Mouse (Mus musculus) forelimb bud, embryonic 11.5 days (tissue): ENCODE measurements around the gene Bcl3.
"Not testable (repeated sequence)": the region's sequence is repeated elsewhere in the genome, so short reads cannot be mapped to it uniquely, and the experiment has no call there.

Experiments
- DNase-seq: peaks from one replicate; pipeline ENCODE4 v3.0.0-alpha.2; 2012; ENCODE audit warnings: low read depth, low spot score

The Bcl3 gene

DNA sequence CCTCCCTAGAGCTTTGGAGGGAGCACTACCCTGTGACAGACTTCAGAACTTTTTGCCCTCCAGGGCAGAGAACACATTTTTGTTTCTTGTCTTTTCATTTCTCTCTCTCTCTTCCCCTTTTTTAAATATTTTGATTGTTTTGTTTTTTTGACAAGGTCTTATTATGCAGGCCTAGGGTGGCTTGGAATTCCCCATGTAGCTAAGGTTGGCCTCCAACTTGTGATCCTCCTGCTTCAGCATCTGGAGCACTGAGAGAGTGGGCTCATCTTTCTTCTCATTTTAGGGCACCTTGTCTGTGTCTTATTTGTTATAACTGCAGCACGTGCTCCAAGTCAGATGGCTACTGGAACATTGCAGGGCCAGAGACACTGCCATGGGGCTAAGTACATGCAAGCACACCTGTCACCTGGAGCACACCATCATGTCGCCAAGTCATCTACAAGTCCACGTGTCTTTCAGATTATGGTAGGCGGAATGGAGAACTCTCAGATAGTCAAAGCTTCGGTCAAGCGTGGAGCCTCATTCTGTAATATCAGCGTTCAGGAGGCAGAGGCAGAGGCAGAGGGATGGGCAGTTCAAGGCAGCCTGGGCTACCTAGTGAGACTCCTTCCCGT lies 16.1 kb downstream of the Bcl3 start:
- no peak for DNase-seq

DNA sequence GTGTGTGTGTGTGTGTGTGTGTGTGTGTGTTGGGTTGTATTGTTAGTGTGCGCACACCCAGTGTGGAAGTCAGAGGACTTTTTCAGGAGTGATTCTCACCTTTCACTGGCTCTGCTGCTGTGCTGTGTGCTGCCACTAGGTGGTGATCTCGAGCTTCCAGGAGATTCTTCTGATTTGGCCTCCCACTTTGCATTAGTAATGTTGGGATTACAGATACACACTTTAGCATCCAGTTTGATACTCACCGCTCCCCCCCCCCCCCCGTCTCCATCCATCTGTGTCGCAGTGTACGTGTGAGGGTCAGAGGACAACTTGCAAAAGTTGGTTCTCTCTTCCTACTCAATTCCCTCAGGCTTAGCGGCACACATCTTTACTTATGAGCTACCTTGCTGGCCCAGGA lies 19.6 kb downstream of the Bcl3 start:
- peak; percentile 51 for DNase-seq

DNA sequence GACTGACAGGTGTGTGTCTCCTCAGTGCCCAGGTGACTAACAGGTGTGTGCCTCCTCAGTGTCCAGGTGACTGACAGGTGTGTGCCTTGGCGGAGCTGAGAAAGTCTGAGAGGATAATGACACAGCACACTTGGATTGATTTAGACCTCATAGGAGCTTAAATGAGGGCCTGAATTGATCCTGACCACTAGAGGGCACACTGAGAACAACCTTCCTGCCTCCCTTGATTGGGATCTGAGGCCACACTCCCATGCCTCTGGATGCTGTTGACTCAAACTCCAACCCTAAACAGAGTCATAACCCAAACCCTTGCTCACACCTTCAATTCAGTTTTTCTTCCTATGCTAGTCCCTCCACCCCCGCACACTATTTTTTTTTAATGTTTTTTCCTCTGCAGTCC lies 21.8 kb downstream of the Bcl3 start:
- DNase-seq = peak; percentile 68

DNA sequence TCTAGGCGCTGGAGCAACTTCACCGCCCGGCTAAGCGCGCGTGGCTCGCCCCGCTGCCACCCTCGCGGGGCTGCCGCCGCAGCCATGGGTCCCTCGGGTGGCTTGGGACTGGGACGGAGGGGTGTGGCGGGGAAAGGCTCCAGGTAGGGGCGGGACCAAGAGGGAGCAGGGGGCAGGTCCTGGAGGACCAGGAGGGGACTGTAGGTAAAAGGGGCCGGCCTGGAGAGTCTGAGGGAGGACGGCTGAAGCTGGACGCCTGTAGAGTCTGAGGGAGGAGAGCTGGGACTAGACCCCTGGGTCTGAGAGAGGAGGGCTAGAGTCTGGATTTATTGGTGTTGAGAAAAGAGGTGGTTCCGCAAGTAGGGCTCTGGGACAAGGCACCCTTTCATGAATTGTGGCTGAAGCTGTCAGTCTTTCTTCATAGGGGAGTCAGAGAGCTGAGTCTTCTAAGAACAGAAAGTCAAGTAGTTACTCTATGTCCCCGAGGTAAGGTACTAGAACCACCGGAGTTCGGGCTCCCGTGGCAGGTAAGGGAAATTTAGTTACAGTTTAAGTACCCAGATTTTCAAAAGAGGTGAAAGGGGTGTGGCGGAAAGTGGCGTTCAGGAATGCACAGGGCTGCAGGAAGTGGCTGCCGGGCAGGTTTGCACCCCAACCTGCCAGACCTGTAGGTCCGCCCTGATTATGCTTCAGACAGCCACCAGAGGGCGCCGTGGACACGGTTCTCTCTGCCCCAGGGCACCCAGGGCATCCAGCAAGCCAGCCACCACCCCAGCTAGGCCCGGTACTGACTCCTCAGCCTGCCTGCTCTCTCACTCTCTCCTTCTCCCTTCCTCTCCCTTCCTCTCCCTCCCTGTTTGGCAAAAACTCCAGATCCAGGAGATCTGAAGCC lies 25.6 kb downstream of the Bcl3 start, which contains the start of gene Cblc:
Gene Cblc, minus strand, starts transcription at position 113 of the 892 bp plus-strand sequence.
- peak; percentile 75 for DNase-seq

DNA sequence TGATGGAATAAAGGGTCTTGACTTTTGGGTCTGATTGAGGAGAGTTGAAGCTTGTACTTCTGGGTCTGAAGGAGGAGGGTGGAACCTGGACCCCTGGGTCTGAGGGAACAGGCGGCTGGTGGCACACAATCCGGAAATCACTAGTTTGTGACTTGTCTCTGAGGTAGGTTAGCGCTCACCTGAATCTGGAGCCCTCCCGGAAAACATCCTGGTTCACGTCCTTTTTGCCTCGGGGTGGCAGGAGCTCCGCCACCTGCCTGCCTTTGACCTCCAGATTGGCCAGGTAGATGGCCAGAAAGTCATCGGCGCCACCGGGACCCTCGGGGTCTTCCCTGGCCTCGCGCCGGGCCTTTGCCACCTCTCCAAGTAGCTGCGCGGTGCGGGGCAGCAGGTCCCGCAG lies 26.3 kb downstream of the Bcl3 start:
- no peak for DNase-seq

DNA sequence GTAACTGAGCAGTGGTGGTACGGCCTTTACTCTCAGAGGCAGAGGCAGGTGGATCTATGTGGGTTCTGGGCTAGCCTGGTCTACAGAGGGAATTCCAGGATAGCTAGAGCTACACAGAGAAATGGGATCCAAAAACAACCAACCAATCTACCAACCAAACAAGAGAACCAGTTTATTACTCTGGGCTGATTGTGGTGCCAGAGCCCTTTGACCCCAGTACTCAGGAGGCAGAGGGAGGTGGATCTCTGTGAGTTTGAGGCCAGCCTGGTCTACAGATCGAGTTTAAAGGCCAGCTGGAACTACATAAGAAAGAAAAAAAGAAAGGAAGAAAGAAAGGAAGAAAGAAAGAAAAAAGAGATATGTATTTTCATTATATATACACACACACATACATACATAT lies 27.3 kb downstream of the Bcl3 start:
- DNase-seq = no peak

DNA sequence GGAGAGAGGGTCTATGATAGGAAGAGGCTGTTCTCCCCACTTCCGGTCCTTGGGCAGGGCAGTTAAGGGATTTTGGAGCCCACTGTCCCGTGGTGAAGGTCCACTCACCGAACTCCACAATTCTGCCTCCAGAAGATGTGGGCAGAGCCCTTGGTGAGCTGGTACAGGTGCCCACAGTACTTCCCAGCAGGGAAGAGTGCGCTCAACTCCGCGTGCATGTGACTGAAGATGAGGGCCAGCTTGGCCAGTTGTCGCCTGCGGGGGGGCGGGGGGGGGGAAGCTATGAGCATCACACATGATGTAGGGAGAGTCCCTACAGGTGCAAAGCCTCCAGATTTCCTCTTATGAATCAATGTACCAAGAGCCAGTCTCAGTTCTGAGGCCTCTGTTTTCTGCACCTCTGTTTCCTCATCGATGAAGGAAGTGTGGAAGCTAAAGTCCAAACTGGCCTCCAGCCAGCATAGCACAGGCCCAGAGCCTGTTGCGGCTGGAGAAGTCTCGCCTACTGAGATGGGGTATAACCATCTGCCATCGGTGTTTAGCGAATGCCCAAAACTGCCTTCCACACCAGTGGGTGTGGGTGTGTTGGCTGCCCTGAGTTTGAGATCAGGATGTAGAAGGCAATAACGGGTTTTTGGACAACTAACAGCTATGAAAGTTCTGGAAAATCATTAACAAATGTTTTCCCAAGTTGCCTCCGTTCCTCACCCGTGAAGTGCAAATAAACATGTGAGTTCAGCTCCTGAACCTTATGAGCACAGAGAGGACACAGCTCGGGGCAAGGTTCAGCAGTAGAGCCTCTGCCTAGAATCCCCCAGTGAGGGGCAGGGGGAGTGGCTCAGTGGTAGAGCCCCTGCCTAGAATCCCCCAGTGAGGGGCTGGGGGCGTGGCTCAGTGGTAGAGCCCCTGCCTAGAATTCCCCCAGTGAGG lies 29.6 kb downstream of the Bcl3 start:
- DNase-seq = no peak

DNA sequence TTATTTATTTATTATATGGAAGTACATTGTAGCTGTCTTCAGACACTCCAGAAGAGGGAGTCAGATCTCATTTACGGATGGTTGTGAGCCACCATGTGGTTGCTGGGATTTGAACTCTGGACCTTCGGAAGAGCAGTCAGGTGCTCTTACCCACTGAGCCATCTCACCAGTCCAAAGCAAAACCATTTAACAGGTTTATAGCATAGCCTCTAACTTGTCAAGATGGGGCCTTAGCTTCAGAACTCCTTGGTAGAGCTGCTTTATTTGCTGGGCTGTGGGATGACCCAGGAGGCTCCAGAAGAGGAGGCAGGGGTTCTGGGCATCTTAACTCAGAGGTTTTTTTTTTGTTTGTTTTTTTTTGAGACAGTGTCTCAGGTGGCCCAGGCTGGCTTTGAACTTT lies 31.1 kb downstream of the Bcl3 start:
- DNase-seq = not testable (repeated sequence)

DNA sequence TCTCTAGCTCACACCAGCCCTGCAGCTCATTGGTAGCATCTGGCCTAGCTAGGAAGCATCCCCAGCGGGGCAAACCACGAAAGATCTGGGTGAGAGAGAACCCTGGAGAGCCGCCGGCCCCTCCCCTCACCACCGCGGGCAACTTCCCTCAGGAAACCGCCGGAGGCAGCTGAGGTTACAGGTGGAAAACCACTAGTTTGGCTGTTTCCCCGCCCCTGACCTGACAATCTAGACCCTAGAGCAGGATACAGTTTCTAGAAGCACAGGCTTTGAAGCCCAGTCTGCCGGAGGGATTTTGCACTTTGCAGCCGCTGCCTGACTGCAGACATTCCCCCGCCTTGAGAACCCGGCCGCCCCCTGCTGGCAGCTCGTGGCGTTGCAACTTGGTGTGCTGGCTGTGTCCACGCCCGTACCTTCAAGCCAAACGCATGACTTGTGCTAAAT lies 32.6 kb downstream of the Bcl3 start:
- DNase-seq = peak; percentile 79

DNA sequence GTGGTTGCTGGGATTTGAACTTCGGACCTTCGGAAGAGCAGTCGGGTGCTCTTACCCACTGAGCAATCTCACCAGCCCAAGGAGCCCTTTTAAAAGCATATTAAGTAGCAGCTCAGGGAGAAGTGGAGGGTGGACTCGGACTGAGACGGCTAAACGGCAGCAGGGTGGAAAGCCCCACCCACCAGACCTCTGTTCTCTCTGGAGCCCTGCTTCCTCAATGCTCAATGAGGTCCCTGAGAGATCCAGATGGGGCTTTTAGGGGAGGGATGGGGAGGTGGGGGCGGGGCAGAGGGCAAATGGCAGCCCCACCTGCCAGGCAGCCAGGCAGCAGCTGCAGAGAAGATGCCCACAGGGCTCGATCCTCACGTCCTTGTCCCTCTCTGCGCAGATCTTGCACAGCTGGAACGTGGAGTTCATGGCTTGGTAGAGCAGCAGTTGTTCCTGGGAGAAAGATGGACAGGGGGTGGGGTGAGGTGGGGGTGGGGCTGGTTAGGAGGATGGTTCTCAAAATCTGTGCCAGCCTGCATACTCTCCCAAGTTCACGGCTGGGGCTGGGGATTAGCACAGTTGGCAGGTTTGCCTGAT lies 36.6 kb downstream of the Bcl3 start:
- DNase-seq = no peak

DNA sequence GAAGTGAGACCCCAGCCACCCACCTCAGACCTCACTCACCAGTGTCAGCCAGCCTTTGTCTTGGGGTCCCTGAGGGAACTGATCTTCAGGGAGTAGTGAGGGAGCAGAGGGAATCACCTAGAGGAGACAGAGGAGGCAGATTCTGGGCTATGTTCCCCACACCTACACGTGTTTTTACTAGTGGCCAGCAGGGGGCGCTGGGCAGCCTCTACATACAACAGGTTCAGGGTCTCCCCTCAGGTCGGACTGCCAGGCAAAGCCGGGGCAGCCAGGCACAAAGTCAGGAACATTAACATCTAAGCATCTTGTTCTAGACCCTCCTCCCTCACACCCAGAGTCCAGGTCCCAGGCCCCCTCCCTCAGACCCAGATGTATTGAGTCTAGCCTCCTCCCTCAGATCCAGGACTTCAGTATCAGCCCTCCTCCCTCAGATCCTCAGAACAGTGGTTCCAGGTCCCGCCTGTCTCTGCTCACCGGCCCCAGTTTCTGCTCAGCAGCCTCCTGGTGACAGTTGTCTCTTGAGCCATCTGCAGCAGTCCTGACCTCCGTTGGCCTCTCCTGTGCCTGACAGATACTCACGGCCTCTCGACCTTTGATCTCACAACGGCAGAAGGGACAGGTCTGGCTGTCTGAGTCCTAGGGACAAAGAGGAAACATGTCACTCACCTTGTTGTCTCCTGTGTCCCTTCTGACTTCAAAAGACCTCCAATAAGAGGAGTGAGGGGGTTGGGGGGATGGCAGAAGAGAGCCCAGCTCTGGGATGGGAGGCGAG lies 37.6 kb downstream of the Bcl3 start:
- DNase-seq = no peak

DNA sequence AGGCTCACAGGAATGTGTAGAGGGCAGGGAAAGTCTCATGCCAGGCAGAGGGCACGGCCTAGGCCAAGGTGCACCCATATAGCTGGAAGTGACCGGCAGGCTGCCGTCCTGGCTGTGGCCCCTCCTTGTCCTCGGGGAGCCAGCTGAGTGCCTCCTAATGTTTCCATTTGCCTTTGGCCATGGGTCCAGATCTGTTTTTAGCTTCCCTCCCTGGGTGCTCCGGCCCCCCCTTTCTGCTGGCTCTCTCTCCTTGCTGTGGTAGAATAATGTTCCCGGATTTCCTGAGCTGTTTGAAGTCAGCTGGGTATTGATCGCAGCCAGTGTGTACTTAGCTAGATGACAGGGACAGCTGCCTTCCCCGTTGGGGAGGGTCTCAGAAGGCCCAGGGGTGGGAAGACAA lies 38.9 kb downstream of the Bcl3 start:
- DNase-seq = no peak

DNA sequence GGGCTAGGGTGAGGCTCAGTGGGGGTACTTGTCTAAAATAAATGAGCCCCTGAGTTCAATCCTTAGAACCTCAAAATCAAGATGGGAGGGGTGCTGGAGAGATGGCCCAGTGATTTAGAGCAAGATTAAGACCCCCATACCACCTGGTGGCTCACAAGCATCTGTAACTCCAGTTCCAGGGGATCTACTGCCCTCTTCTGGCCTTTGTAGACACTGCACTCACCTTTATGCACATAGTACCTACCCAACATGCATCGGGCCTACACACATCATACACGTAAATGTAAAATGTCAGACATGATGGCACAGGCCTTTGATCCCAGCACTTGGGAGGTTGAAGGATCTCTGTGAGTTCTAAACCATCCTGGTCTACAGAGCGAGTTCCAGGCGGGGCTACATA lies 39.9 kb downstream of the Bcl3 start:
- no peak for DNase-seq

DNA sequence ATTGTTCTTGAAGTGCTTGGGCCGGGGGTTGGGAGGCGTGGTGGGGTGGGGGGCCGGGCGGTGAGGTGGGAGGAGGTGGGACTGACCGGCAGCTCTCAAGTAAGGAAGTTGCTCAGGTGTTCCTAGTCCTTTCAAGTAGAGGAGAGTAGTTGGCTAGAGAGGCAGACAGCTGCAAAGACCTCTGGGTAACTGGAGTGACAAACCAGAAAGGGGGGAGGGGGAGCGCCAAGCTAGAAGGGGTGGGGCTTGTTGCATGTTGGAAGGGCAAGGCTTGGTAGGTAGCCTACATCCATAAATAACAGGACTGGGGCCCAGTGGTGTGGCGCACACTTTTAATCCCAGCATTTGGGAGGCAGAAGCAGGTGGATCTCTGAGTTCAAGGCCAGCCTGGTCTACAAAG lies 40.8 kb downstream of the Bcl3 start:
- DNase-seq = no peak

DNA sequence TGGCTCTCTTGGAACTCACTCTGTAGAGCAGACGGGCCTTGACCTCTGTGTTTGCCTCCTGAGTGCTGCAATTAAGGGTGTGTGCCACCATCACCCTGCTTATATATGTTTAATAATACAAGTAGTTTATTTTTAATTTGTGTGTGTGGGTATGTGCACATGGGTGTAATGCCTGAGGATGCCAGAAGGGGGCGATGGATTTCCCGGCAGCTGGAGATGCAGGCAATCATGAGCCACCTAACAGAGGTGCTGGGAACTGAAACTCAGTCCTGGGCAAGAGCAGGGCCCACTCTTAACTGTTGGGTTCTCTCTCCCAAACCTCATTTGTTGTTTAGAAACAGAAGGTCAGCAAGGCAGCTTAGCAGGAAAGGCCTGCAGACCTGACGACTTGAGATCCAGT lies 42.7 kb downstream of the Bcl3 start:
- DNase-seq = no peak

DNA sequence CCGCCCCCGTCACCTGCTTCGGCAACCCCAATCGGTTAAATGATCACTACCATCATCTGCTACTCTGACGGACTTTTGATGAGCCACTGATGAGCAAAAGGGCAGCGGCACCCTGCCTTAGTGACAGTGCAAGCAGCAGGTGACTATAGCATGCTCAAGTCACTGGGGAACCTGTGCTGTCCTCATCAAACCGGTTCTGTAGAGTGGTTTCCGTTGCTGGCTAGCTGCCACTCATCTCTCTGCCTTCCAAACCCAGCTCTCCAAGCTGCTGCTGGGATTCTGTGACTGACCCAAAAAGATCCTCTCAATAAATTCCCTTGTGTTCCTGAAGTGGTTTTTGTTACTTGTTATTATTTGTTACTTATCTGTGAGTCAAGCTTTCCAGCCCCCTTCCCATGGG lies 43.9 kb downstream of the Bcl3 start:
- DNase-seq = no peak

DNA sequence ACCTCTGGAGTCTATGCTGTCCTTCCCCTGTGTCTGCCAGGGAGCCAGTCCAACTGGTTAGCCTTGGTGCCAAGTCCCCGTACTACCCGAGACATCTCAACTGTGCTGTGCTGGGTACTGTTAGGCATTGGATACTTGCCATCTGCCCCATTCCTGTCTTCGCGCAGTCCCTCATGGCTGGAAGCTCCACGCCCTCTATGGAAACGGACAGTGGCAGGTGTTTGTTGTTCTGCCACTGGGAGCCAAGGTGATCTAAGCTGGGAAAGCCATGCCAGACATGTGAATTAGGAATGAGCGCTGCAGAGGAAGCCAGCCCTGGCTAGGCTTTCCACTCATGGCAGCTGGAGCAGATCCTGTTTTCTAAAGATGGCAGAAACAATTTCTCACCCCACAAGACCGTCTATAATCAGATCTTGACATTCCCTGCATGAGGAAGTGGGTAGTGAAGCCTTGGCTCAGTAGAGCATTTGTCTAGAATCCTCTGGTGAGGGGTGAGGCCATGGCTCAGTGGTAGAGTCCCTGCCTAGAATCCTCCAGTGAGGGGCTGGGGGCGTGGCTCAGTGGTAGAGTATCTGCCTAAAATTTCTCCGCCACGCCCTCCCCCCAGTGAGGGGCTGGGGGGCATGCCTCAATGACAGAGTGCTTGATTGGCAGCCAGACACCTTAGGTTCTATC lies 45.4 kb downstream of the Bcl3 start:
- DNase-seq = no peak

DNA sequence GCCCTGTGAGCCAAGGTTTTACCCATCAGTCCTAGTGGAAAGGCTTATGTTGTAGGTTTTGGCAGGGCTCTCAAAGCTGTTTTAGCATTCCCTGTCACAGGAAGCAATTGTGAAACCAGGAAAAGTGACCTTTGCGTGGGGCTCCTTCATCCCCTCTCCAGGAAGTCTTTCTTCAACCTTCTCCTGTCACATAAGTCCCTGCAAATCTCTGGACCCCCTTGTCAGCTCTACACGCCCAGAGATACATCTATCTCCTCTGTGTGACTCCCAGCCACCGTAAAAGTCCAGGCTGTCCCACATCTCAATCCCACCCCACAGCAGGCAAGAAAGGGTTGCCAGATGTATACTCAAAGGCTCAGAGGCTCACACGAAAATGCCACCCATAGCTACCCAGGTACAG lies 50.9 kb downstream of the Bcl3 start:
- no peak for DNase-seq

DNA sequence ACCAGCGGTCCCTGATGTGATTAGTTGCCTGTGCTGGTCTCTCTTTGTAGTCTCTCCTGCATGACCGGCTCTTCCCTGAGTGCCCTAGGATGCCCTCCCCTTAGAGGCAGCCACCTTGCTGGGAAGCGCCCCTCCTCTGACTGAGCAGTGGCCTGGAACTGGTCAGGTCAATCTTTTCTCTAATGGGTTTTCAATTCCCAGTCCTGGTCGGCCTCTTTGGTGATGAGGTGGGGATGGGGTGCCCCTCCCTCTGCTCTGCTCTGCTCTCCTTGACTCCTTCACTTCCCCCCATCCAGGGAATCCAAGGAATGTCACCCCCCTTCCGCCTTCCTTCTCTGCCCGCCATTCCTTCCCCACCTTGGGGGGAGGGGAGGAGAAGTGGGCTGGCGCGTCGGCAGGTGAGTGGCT lies 51.6 kb downstream of the Bcl3 start, which contains the start of gene Bcam:
Gene Bcam, minus strand, starts transcription at position 33 of the 408 bp plus-strand sequence.
- peak; percentile 72 for DNase-seq

DNA sequence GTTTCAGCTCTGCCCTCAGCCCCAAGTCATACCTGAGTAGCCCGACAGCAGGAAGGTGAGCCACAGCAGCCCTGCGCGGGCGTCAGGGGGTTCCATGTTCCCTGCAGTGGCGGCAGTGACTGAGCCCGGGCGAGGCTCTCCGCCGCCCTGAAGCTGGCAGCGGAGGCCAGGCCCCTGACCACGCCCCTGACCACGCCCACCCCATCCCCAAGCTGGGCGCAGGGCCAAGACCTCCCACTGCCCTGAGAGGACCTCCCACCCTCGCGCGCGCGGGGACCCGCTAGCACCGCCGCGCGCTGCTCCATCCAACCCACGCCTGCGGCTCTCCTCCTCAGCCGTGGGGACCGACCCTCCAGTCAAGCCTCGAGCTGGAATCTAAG lies 52.2 kb downstream of the Bcl3 start:
- peak; percentile 77 for DNase-seq
